Mouse (Mus musculus) erythroblast, embryonic 14.5 days (primary cell): ENCODE data around the gene Prss27.

ENCODE experiments used
- GATA1 ChIP-seq: IDR thresholded peaks from 2 replicates; pipeline ENCODE4 v1.6.1; 2012; ENCODE audit warnings: low read length, inconsistent platforms, mixed read lengths
- TAL1 ChIP-seq: IDR thresholded peaks from 3 replicates; pipeline ENCODE4 v1.6.1; 2012; ENCODE audit warnings: low read length, inconsistent platforms, mixed read lengths

GRCm38 (mm10) chr17:24037360-24037759 lies 584 bp upstream of the Prss27 start:
- TF ChIP-seq TAL1 (no peak), GATA1 (no peak)
